ENCODE assay signal across 8 mouse cellular contexts in genomic region chr11:98954373-98954772, GRCm38 (mm10). TPM values are rescaled to one million over a fixed set of nuclear protein-coding genes. Genes with fewer than 3 reads are reported as not detected.
A peak's percentile ranks its signal among the peaks of the same experiment; 100 is the strongest.
DNase-seq lines count a peak whose midpoint lies in the region; ATAC-seq and TF ChIP-seq lines count a peak whose summit lies in the region.

No protein-coding gene starts in this region.

- H3K9me3 ChIP-seq in intestine, postnatal 0 days (ENCODE audit: control insufficient read depth) = no peaks in the 10 kb centered on the region
- H3K9me3 ChIP-seq in lung, embryonic 14.5 days (ENCODE audit: low read depth, low read length) = no peaks in the 10 kb centered on the region

- H3K36me3 ChIP-seq in intestine, postnatal 0 days (ENCODE audit: control insufficient read depth, insufficient read depth) = peaks cover 7% of the 10 kb centered on the region; the same call in 1 of the 2 replicates
- peaks cover 38% of the 10 kb centered on the region for H3K36me3 ChIP-seq in lung, embryonic 14.5 days (ENCODE audit: insufficient read depth)

- no peak for DNase-seq in left cerebral cortex, adult 2 months (ENCODE audit: extremely low spot score in 1 of 2, low spot score in 2 of 2)
- no peak for DNase-seq in left cerebral cortex, adult 8-10 months (ENCODE audit: low spot score in 2 of 2)
- peak; percentile 72 for DNase-seq in brain, adult 2 months (ENCODE audit: low read depth, low spot score)
- peak; percentile 89 to 91 for DNase-seq in heart, adult 18-20 months
- DNase-seq in lung, embryonic 14.5 days = peak; percentile 88

- H3K4me1 ChIP-seq in intestine, postnatal 0 days (replicated peaks; ENCODE audit: control insufficient read depth, insufficient read depth, low read length) = peaks cover 13% of the 10 kb centered on the region
- peaks cover 49% of the 10 kb centered on the region for H3K4me1 ChIP-seq in lung, embryonic 14.5 days (ENCODE audit: insufficient read depth)

- peak overlapping the region; percentile 48 for H3K4me2 ChIP-seq in intestine, postnatal 0 days (replicated peaks; ENCODE audit: low read depth)
- H3K4me2 ChIP-seq in lung, embryonic 14.5 days = peak overlapping the region; percentile 43

- H3K9ac ChIP-seq in intestine, postnatal 0 days (ENCODE audit: low read depth, low read length) = peak overlapping the region; percentile 34; the same call in 1 of the 2 replicates
- H3K9ac ChIP-seq in lung, embryonic 14.5 days = 0 out of 2 replicates have a peak overlapping the region, but pooled peaks have one; percentile 9

- 12% methylated on average over 10 of the region's 10 CpGs for WGBS in intestine, postnatal 0 days
- WGBS in lung, embryonic 14.5 days = 1% methylated on average over 10 of the region's 10 CpGs

- ATAC-seq in intestine, postnatal 0 days = peak; percentile 10; the same call in 1 of the 2 replicates
- peak; percentile 78 for ATAC-seq in lung, embryonic 14.5 days (ENCODE audit: insufficient read depth)
- ATAC-seq in neutrophil, adult 5-6 weeks (ENCODE audit: extremely low read depth, insufficient number of reproducible peaks, low FRiP score, poor library complexity, severe bottlenecking) = 0 out of 2 replicates have a peak, but pooled peaks have one; percentile 7
- no peak for ATAC-seq in monocyte, adult 5-6 weeks (replicated peaks; ENCODE audit: insufficient number of reproducible peaks, low FRiP score, low TSS enrichment, poor library complexity, severe bottlenecking)

- no peak overlapping the region for H3K4me3 ChIP-seq in left cerebral cortex, adult 2 months
- H3K4me3 ChIP-seq in intestine, postnatal 0 days (ENCODE audit: low read depth, low read length) = no peak overlapping the region
- no peak overlapping the region for H3K4me3 ChIP-seq in lung, embryonic 14.5 days (ENCODE audit: low read depth, low read length)

- intact Hi-C loops in left cerebral cortex, adult 2 months (cut with DNase I) = loop anchor here (2.0 kb wide), 1 partner anchor 14 kb away; no protein-coding TSS in a partner anchor

- TF ChIP-seq CTCF in left cerebral cortex, adult 2 months (IDR thresholded peaks at IDR 0.05) = peak; percentile 83
- TF ChIP-seq CTCF in intestine, postnatal 0 days (IDR thresholded peaks at IDR 0.05; ENCODE audit: low read depth) = peak; percentile 76
- peak; percentile 81 for TF ChIP-seq CTCF in lung, embryonic 14.5 days (IDR thresholded peaks at IDR 0.05; ENCODE audit: low read depth)

- no peak overlapping the region for H3K27ac ChIP-seq in left cerebral cortex, adult 2 months
- peak overlapping the region; percentile 37; the same call in 1 of the 2 replicates for H3K27ac ChIP-seq in intestine, postnatal 0 days (ENCODE audit: low read depth, low read length)
- peak overlapping the region; percentile 77 for H3K27ac ChIP-seq in lung, embryonic 14.5 days (ENCODE audit: low read depth)

- H3K27me3 ChIP-seq in intestine, postnatal 0 days (replicated peaks; ENCODE audit: control insufficient read depth, insufficient read depth, low read length) = no peaks in the 10 kb centered on the region
- H3K27me3 ChIP-seq in lung, embryonic 14.5 days (ENCODE audit: insufficient read depth, low read length) = no peaks in the 10 kb centered on the region

RNA-seq across cellular contexts. Expression of gene Rara, which starts 26.8 kb away (rescaled TPM):
- 10 to 100 TPM; 14.0 to 18.7 TPM for total RNA-seq in left cerebral cortex, adult 2 months (2021)
- total RNA-seq in left cerebral cortex, adult 8-10 months (2022) = 10 to 100 TPM; 11.1 to 11.7 (median 11.4) TPM
- total RNA-seq in heart, adult 18-20 months (2021) = 10 to 100 TPM in 1 of 2 experiments, 1 to 10 TPM in 1; 8.7 to 10.1 TPM
- polyA plus RNA-seq in intestine, postnatal 0 days (2015; fragmentation: Nextera tagmentation; extraction: Ambion mirVana) = 22.2 and 22.4 TPM in 2 replicates
- polyA plus RNA-seq in lung, embryonic 14.5 days (2014; fragmentation: Nextera tagmentation; extraction: Ambion mirVana) = 43.2 and 45.3 TPM in 2 replicates
- total RNA-seq in neutrophil, adult 5-6 weeks (2017) = 131 and 135 TPM in 2 replicates
- 61.0 to 76.9 TPM (median 62.9 TPM) in 3 replicates for total RNA-seq in monocyte, adult 5-6 weeks (2017)

RNA-seq across cellular contexts. Expression of gene Gjd3, which starts 28.4 kb away (rescaled TPM):
- 1 to 10 TPM; 1.4 to 3.2 TPM for total RNA-seq in left cerebral cortex, adult 2 months (2021)
- total RNA-seq in left cerebral cortex, adult 8-10 months (2022) = 1 to 10 TPM; 1.2 to 1.8 (median 1.4) TPM
- total RNA-seq in heart, adult 18-20 months (2021) = under 1 TPM; 0.36 to 0.45 TPM
- polyA plus RNA-seq in intestine, postnatal 0 days (2015; fragmentation: Nextera tagmentation; extraction: Ambion mirVana) = 0.61 and 0.80 TPM in 2 replicates
- polyA plus RNA-seq in lung, embryonic 14.5 days (2014; fragmentation: Nextera tagmentation; extraction: Ambion mirVana) = 0.31 TPM in 1 of 2 replicates, not detected in the other
- total RNA-seq in neutrophil, adult 5-6 weeks (2017) = not detected in 2 replicates
- total RNA-seq in monocyte, adult 5-6 weeks (2017) = not detected in 3 replicates

RNA-seq across cellular contexts. Expression of gene Cdc6, which starts 46.8 kb away (rescaled TPM):
- under 1 TPM; 0.35 to 0.36 TPM for total RNA-seq in left cerebral cortex, adult 2 months (2021)
- under 1 TPM; 0.15 to 0.91 (median 0.25) TPM for total RNA-seq in left cerebral cortex, adult 8-10 months (2022)
- under 1 TPM; 0.40 to 0.41 TPM for total RNA-seq in heart, adult 18-20 months (2021)
- 4.0 and 4.5 TPM in 2 replicates for polyA plus RNA-seq in intestine, postnatal 0 days (2015; fragmentation: Nextera tagmentation; extraction: Ambion mirVana)
- polyA plus RNA-seq in lung, embryonic 14.5 days (2014; fragmentation: Nextera tagmentation; extraction: Ambion mirVana) = 47.0 and 48.1 TPM in 2 replicates
- 2.0 and 2.2 TPM in 2 replicates for total RNA-seq in neutrophil, adult 5-6 weeks (2017)
- 0.67 to 1.7 TPM (median 0.75 TPM) in 3 replicates for total RNA-seq in monocyte, adult 5-6 weeks (2017)

Comparison
In these comparisons a context has a peak if more than half of its experiments do, and no peak if none do; other contexts are left out.
1. DNase-seq: peak in brain, adult 2 months (single experiment), heart, adult 18-20 months (2 of 2) and lung, embryonic 14.5 days (single experiment); none in left cerebral cortex, adult 2 months (0 of 2) and left cerebral cortex, adult 8-10 months (0 of 2).
2. Peak in every context shown above with its lines, with median percentiles within 50 percentile points of each other: CTCF ChIP-seq.